Mouse (Mus musculus) heart, embryonic 10.5 days (tissue): ENCODE data around the gene Rbm10. TPM values are rescaled to one million over a fixed set of nuclear protein-coding genes. Genes with fewer than 3 reads are reported as not detected.

Experiments used
- DNase-seq: peaks from one replicate; pipeline ENCODE4 v3.0.0-alpha.2; 2017; ENCODE audit warnings: low spot score
- H3K27ac ChIP-seq: fragments of 300-500 bp; sonication (generic); 2 replicates; pipeline ENCODE4 v1.5.1; 2016; ENCODE audit warnings: mild to moderate bottlenecking
- H3K27me3 ChIP-seq: fragments of 300-500 bp; sonication (generic); 2 replicates; pipeline ENCODE4 v1.6.1; 2016; ENCODE audit warnings: mild to moderate bottlenecking; ENCODE audit not compliant: poor library complexity, insufficient read depth, severe bottlenecking
- H3K36me3 ChIP-seq: fragments of 300-500 bp; sonication (generic); 2 replicates; pipeline ENCODE4 v1.6.1; 2016; ENCODE audit warnings: mild to moderate bottlenecking, moderate library complexity
- H3K4me1 ChIP-seq: fragments of 300-500 bp; sonication (generic); 2 replicates; pipeline ENCODE4 v1.6.1; 2016; ENCODE audit warnings: mild to moderate bottlenecking
- H3K4me3 ChIP-seq: fragments of 300-500 bp; sonication (generic); 2 replicates; pipeline ENCODE4 v1.5.1; 2016; ENCODE audit warnings: mild to moderate bottlenecking, moderate library complexity
- H3K9me3 ChIP-seq: fragments of 300-500 bp; sonication (generic); 2 replicates; pipeline ENCODE4 v1.6.1; 2016; ENCODE audit warnings: mild to moderate bottlenecking, moderate library complexity
- WGBS: fragments of 180-500 bp; shearing (Covaris S2); methylation state at CpG from one replicate; pipeline ENCODE4 v1.1.7; 2016; 5-methylcytosine and 5-hydroxymethylcytosine counted together
- polyA plus RNA-seq: library from polyadenylated mRNA; unstranded; fragments of >200 nt; fragmentation: Nextera tagmentation; extraction: Ambion mirVana; gene quantifications from 2 replicates; pipeline ENCODE4 v1.2.1, GENCODE M21; 2016

Rbm10 gene
- polyA plus RNA-seq, 1 experiment from 2014 or later, result 68.5 TPM

- Histone ChIP-seq H3K27ac (no peak overlapping the region), H3K4me1 (peaks cover 9% of the 10 kb centered on the region), H3K27me3 (no peaks in the 10 kb centered on the region), H3K36me3 (peaks cover 9% of the 10 kb centered on the region; the same call in 1 of the 2 replicates), H3K9me3 (no peaks in the 10 kb centered on the region), H3K4me3 (no peak overlapping the region)
- no peak for DNase-seq
- WGBS, result 23% methylated on average over 5 of the region's 5 CpGs
These were observed 45.0 kb downstream of the Rbm10 start for GRCm38 (mm10) chrX:20662317-20662715.

- 9% methylated on average over 25 of the region's 28 CpGs for WGBS
- Histone ChIP-seq H3K9me3 (no peaks in the 10 kb centered on the region), H3K36me3 (peaks cover 14% of the 10 kb centered on the region; the same call in 1 of the 2 replicates), H3K4me3 (peak overlapping the region; percentile 71), H3K27ac (peak overlapping the region; percentile 93), H3K4me1 (peaks cover 9% of the 10 kb centered on the region), H3K27me3 (no peaks in the 10 kb centered on the region)
- DNase-seq, result peak; percentile 90
These were observed 45.6 kb downstream of the Rbm10 start for GRCm38 (mm10) chrX:20662716-20663443.

- H3K27me3 ChIP-seq, result no peaks in the 10 kb centered on the region
- H3K4me3 ChIP-seq, result peak overlapping the region; percentile 71
- 14% methylated on average over 9 of the region's 9 CpGs for WGBS
- peaks cover 20% of the 10 kb centered on the region for H3K36me3 ChIP-seq
- H3K27ac ChIP-seq, result peak overlapping the region; percentile 93
- H3K4me1 ChIP-seq, result peaks cover 9% of the 10 kb centered on the region
- no peaks in the 10 kb centered on the region for H3K9me3 ChIP-seq
- no peak for DNase-seq
These were observed 46.1 kb downstream of the Rbm10 start for GRCm38 (mm10) chrX:20663444-20663790.

- WGBS, result 10% methylated on average over 16 of the region's 16 CpGs
- Histone ChIP-seq H3K4me1 (no peaks in the 10 kb centered on the region), H3K27me3 (no peaks in the 10 kb centered on the region), H3K9me3 (no peaks in the 10 kb centered on the region), H3K4me3 (peak within 1 kb of the TSS; percentile 70), H3K36me3 (peaks cover 10% of the 10 kb centered on the region), H3K27ac (peak within 1 kb of the TSS; percentile 93)
- peak; percentile 93 for DNase-seq
These were observed 70.3 kb downstream of the Rbm10 start, which contains the start of gene Cdk16 for GRCm38 (mm10) chrX:20687519-20688067. TSS of gene Cdk16 (plus strand) at chrX:20687954.

GRCm38 (mm10) chrX:20688068-20688547, 70.8 kb downstream of the Rbm10 start:
- Histone ChIP-seq H3K4me1 (no peaks in the 10 kb centered on the region), H3K36me3 (peaks cover 10% of the 10 kb centered on the region), H3K27ac (peak overlapping the region; percentile 93), H3K9me3 (no peaks in the 10 kb centered on the region), H3K27me3 (no peaks in the 10 kb centered on the region), H3K4me3 (peak overlapping the region; percentile 70)
- peak; percentile 91 for DNase-seq
- WGBS, result 15% methylated on average over 23 of the region's 33 CpGs

GRCm38 (mm10) chrX:20688615-20689014, 71.3 kb downstream of the Rbm10 start:
- no peaks in the 10 kb centered on the region for H3K9me3 ChIP-seq
- 21% methylated on average over 34 of the region's 35 CpGs for WGBS

GRCm38 (mm10) chrX:20691566-20691965, 74.3 kb downstream of the Rbm10 start:
- Histone ChIP-seq H3K36me3 (peaks cover 39% of the 10 kb centered on the region), H3K9me3 (no peaks in the 10 kb centered on the region), H3K27ac (no peak overlapping the region), H3K4me3 (no peak overlapping the region), H3K27me3 (no peaks in the 10 kb centered on the region), H3K4me1 (no peaks in the 10 kb centered on the region)
- no peak for DNase-seq
- 74% methylated on average over 3 of the region's 3 CpGs for WGBS

More at GRCm38 (mm10) chrX:20688615-20689014, 71.3 kb downstream of the Rbm10 start:
- Histone ChIP-seq H3K4me1 (no peaks in the 10 kb centered on the region), H3K27ac (peak overlapping the region; percentile 93), H3K27me3 (no peaks in the 10 kb centered on the region), H3K36me3 (peaks cover 13% of the 10 kb centered on the region), H3K4me3 (peak overlapping the region; percentile 70)
- peak; percentile 82 for DNase-seq

GRCm38 (mm10) chrX:20692616-20693015, 75.3 kb downstream of the Rbm10 start:
- Histone ChIP-seq H3K9me3 (no peaks in the 10 kb centered on the region), H3K27ac (no peak overlapping the region), H3K4me3 (no peak overlapping the region), H3K27me3 (no peaks in the 10 kb centered on the region), H3K4me1 (no peaks in the 10 kb centered on the region), H3K36me3 (peaks cover 49% of the 10 kb centered on the region)
- WGBS, result 87% methylated on average over 1 of the region's 1 CpGs
- no peak for DNase-seq

GRCm38 (mm10) chrX:20695842-20696241, 78.5 kb downstream of the Rbm10 start:
- no peaks in the 10 kb centered on the region for H3K27me3 ChIP-seq
- H3K36me3 ChIP-seq, result peaks cover 69% of the 10 kb centered on the region
- no peak overlapping the region for H3K4me3 ChIP-seq
- no peak for DNase-seq
- no peaks in the 10 kb centered on the region for H3K4me1 ChIP-seq
- no peaks in the 10 kb centered on the region for H3K9me3 ChIP-seq
- WGBS, result 81% methylated on average over 4 of the region's 4 CpGs
- no peak overlapping the region for H3K27ac ChIP-seq

Other genes with a start within 250 kb of the Rbm10 start
- gene Jade3, start 191.8 kb upstream of the Rbm10 start, polyA plus RNA-seq, result 8.5 and 10.9 TPM in 2 replicates
- gene Rgn, start 67.7 kb upstream of the Rbm10 start, polyA plus RNA-seq, result 0.78 and 2.6 TPM in 2 replicates
- 238 and 280 TPM in 2 replicates for gene Ndufb11, start 116 bp downstream of the Rbm10 start, polyA plus RNA-seq
- 202 and 218 TPM in 2 replicates for gene Uba1, start 40.8 kb downstream of the Rbm10 start, polyA plus RNA-seq
- 121 and 130 TPM in 2 replicates for gene Cdk16, start 70.5 kb downstream of the Rbm10 start, polyA plus RNA-seq
- gene Usp11, start 86.4 kb downstream of the Rbm10 start, polyA plus RNA-seq, result 51.2 and 56.8 TPM in 2 replicates
- gene Araf, start 180.3 kb downstream of the Rbm10 start, polyA plus RNA-seq, result 117 and 128 TPM in 2 replicates